Mouse (Mus musculus) ES-E14 (cell line): ENCODE measurements around the gene Sipa1l2.

Experiments used
- HCFC1 ChIP-seq: IDR thresholded peaks from 2 replicates; pipeline ENCODE4 v1.6.1; 2012; ENCODE audit warnings: low read length, inconsistent platforms, borderline replicate concordance; ENCODE audit not compliant: insufficient read depth
- MAFK ChIP-seq: IDR thresholded peaks from 2 replicates; pipeline ENCODE4 v1.6.1; 2014; ENCODE audit warnings: mild to moderate bottlenecking, low read depth, low read length, inconsistent platforms; ENCODE audit not compliant: insufficient read depth
- ZC3H11A ChIP-seq: IDR thresholded peaks from 2 replicates; pipeline ENCODE4 v1.6.1; 2012; ENCODE audit warnings: low read depth, mild to moderate bottlenecking, inconsistent platforms, low read length, borderline replicate concordance
- ZNF384 ChIP-seq: IDR thresholded peaks from 2 replicates; pipeline ENCODE4 v1.6.1; 2012; ENCODE audit warnings: low read depth, low read length, inconsistent platforms

GRCm38 (mm10) chr8:125609737-125610136 is 40.1 kb upstream of the Sipa1l2 start:
- TF ChIP-seq ZC3H11A (no peak), ZNF384 (no peak), HCFC1 (no peak), MAFK (no peak)
